Mouse (Mus musculus) cerebellum, adult 2 months (tissue): ENCODE data around the gene L3mbtl4. TPM values are rescaled to one million over a fixed set of nuclear protein-coding genes. Genes with fewer than 3 reads are reported as not detected.
A peak's percentile ranks its signal among the peaks of the same experiment; 100 is the strongest.

Experiments
- DNase-seq, 2 experiments: peaks; one replicate each; pipeline ENCODE4 v3.0.0; 2021
- H3K27ac ChIP-seq: fragments of 200-500 bp; 2 replicates; pipeline ENCODE4 v1.5.1; 2012; ENCODE audit warnings: low read length, control low read depth, inconsistent platforms; ENCODE audit not compliant: insufficient read depth
- H3K27me3 ChIP-seq: fragments of 200-500 bp; 2 replicates; pipeline ENCODE4 v1.6.1; 2012; ENCODE audit warnings: inconsistent platforms, mild to moderate bottlenecking, low read length, moderate library complexity; ENCODE audit not compliant: control insufficient read depth, insufficient read depth
- H3K4me1 ChIP-seq: fragments of 200-500 bp; 2 replicates; pipeline ENCODE4 v1.6.1; 2011; ENCODE audit warnings: low read length; ENCODE audit not compliant: control insufficient read depth, insufficient read depth
- H3K4me3 ChIP-seq: fragments of 200-500 bp; replicated peaks from 2 replicates; pipeline ENCODE3; 2011; ENCODE audit warnings: mild to moderate bottlenecking, low read depth, low read length, control low read depth; ENCODE audit not compliant: insufficient read depth
- CTCF ChIP-seq: fragments of 200-500 bp; IDR thresholded peaks from 2 replicates; pipeline ENCODE4 v1.5.1; 2011; ENCODE audit warnings: low read depth, mild to moderate bottlenecking, control low read depth, low read length, moderate library complexity, borderline replicate concordance; ENCODE audit not compliant: insufficient read depth
- POLR2A ChIP-seq: fragments of 200-500 bp; IDR thresholded peaks from 2 replicates; pipeline ENCODE4 v1.6.1; 2011; ENCODE audit warnings: low read length, control low read depth, borderline replicate concordance; ENCODE audit not compliant: insufficient read depth
- WGBS: fragments of 180-500 bp; shearing (Covaris S2); methylation state at CpG from one replicate; pipeline ENCODE4 v1.1.7; 2018; 5-methylcytosine and 5-hydroxymethylcytosine counted together
- polyA plus RNA-seq: library from polyadenylated mRNA; depleted of rRNA; stranded (reverse); fragments of >200 nt; gene quantifications from 2 replicates; pipeline ENCODE4 v1.2.3, GENCODE M21; 2012

The L3mbtl4 gene
- polyA plus RNA-seq, 1 experiment = 1.4 TPM

- Histone ChIP-seq H3K27ac (no peak overlapping the region), H3K4me3 (no peak overlapping the region), H3K27me3 (no peaks in the 10 kb centered on the region), H3K4me1 (peaks cover 6% of the 10 kb centered on the region; the same call in 1 of the 2 replicates)
- TF ChIP-seq POLR2A = no peak
- no peak for TF ChIP-seq CTCF
- peak; percentile 45 to 57 for DNase-seq
- WGBS = 22% methylated on average over 10 of the region's 10 CpGs
These were observed 490.8 kb downstream of the L3mbtl4 start for GRCm38 (mm10) chr17:68764329-68764880.

- DNase-seq = peak; percentile 15 to 42
- TF ChIP-seq POLR2A (no peak), CTCF (no peak)
- Histone ChIP-seq H3K27ac (no peak overlapping the region), H3K4me1 (peaks cover 6% of the 10 kb centered on the region; the same call in 1 of the 2 replicates), H3K4me3 (no peak overlapping the region), H3K27me3 (no peaks in the 10 kb centered on the region)
- 68% methylated on average over 4 of the region's 4 CpGs for WGBS
These were observed 496.0 kb downstream of the L3mbtl4 start for GRCm38 (mm10) chr17:68769561-68769960.

GRCm38 (mm10) chr17:68771046-68771750 is 497.6 kb downstream of the L3mbtl4 start:
- Histone ChIP-seq H3K27ac (no peak overlapping the region), H3K27me3 (no peaks in the 10 kb centered on the region), H3K4me3 (no peak overlapping the region), H3K4me1 (peaks cover 5% of the 10 kb centered on the region; the same call in 1 of the 2 replicates)
- WGBS = 11% methylated on average over 7 of the region's 7 CpGs
- TF ChIP-seq POLR2A = no peak
- no peak for TF ChIP-seq CTCF
- peak; percentile 33 to 48 for DNase-seq

- TF ChIP-seq POLR2A (no peak), CTCF (no peak)
- peak in 1 of 2 experiments; percentile 9 for DNase-seq
- no peak overlapping the region for H3K27ac ChIP-seq
- no peak overlapping the region for H3K4me3 ChIP-seq
- H3K27me3 ChIP-seq = no peaks in the 10 kb centered on the region
- no peaks in the 10 kb centered on the region for H3K4me1 ChIP-seq
- 10% methylated on average over 4 of the region's 4 CpGs for WGBS
These were observed 520.1 kb downstream of the L3mbtl4 start for GRCm38 (mm10) chr17:68793741-68794140.

GRCm38 (mm10) chr17:68826323-68826722 is 552.7 kb downstream of the L3mbtl4 start, which contains the start of gene Tmem200c:
Tmem200c (plus strand) TSS chr17:68826623.
- 87% methylated on average over 6 of the region's 6 CpGs for WGBS
- no peaks in the 10 kb centered on the region for H3K4me1 ChIP-seq
- TF ChIP-seq POLR2A (no peak), CTCF (no peak)
- H3K27me3 ChIP-seq = no peaks in the 10 kb centered on the region
- no peak within 1 kb of the TSS for H3K27ac ChIP-seq
- DNase-seq = no peak
- no peak within 1 kb of the TSS for H3K4me3 ChIP-seq
